Mouse (Mus musculus): ENCODE data around the gene Ptpn12.

- TF ChIP-seq CTCF (IDR thresholded peaks at IDR 0.05; ENCODE audit: low read depth) = no peak
- no peak for TF ChIP-seq EP300 (IDR thresholded peaks at IDR 0.05; ENCODE audit: low read depth)
Observed at GRCm38 (mm10) chr5:21091179-21091578, 35.5 kb upstream of the Ptpn12 start.

All from heart, postnatal 0 days (tissue).